Comparison of ENCODE assay signal across 30 mouse cellular contexts in the genomic region with DNA sequence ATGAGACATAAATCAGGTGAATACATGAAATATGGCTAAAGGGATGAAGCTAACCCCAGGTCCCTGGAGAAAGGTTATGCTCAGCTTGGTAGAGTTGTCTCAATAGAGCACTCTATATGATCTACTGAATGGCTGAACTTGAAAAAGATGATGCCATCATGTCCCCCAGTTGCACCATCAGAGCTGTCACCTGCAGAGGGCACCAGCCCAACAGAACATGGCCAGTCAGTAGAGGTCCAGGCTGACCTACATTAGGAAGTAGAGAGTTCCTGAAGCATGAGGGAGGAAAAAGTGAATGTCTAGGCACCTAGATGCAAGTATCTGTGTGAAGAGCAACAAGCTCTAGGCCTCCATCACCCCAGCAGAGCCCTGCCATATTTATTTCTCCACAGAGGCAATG.
A peak's percentile ranks its signal among the peaks of the same experiment; 100 is the strongest.
DNase-seq lines count a peak whose midpoint lies in the region; ATAC-seq and TF ChIP-seq lines count a peak whose summit lies in the region.
"Had no signal": no experiment of that assay in that cellular context is flagged by ENCODE, and none has a peak within 500 bp of the region (broad histone marks: within the 10 kb centered on the region; RNA-seq: fewer than 3 reads in every experiment).

No protein-coding gene starts in this region.

- no peaks in the 10 kb centered on the region for H3K79me2 ChIP-seq in CH12.LX (replicated peaks; ENCODE audit: control insufficient read depth, extremely low read depth, insufficient read depth, poor library complexity, severe bottlenecking)

- no peak overlapping the region for H3K4me2 ChIP-seq in forebrain, postnatal 0 days (ENCODE audit: low read depth)
- no peak overlapping the region for H3K4me2 ChIP-seq in forebrain, embryonic 16.5 days (ENCODE audit: low read length)
- H3K4me2 ChIP-seq in lung, embryonic 14.5 days: no peak overlapping the region
- H3K4me2 ChIP-seq in CH12.LX (ENCODE audit: insufficient read depth, low read depth, poor library complexity, severe bottlenecking): no peak overlapping the region
- H3K4me2 ChIP-seq: heart, embryonic 12.5 days; hindbrain, embryonic 14.5 days; limb, embryonic 13.5 days; liver, embryonic 12.5 days; midbrain, embryonic 15.5 days; neural tube, embryonic 12.5 days had no signal

- no peaks in the 10 kb centered on the region for H3K27me3 ChIP-seq in forebrain, postnatal 0 days (ENCODE audit: insufficient read depth, low read length)
- no peaks in the 10 kb centered on the region for H3K27me3 ChIP-seq in forebrain, embryonic 16.5 days (replicated peaks; ENCODE audit: control insufficient read depth, insufficient read depth, low read length)
- no peaks in the 10 kb centered on the region for H3K27me3 ChIP-seq in lung, embryonic 14.5 days (ENCODE audit: insufficient read depth, low read length)
- no peaks in the 10 kb centered on the region for H3K27me3 ChIP-seq in CH12.LX (replicated peaks)
- H3K27me3 ChIP-seq: heart, embryonic 12.5 days; limb, embryonic 13.5 days; liver, embryonic 12.5 days; midbrain, embryonic 15.5 days; neural tube, embryonic 12.5 days had no signal

- in situ Hi-C loops in CH12.LX (cut with MboI; ENCODE audit: low pct_ligation_motif_present, low pct_unique_long_range_greater_than_20kb, low sequenced_read_pairs): loop anchor here (25.0 kb wide), 1 partner anchor 237 kb away; no protein-coding TSS in a partner anchor

- no peak for TF ChIP-seq POLR2A in CH12.LX (IDR thresholded peaks at IDR 0.05; ENCODE audit: low read depth, low read length)
- no peak for TF ChIP-seq POLR2A in brain, embryonic 14.5 days (IDR thresholded peaks at IDR 0.05; ENCODE audit: borderline replicate concordance, extremely low read depth, insufficient read depth, insufficient read length, poor library complexity, severe bottlenecking)

- TF ChIP-seq CTCF in forebrain, postnatal 0 days (IDR thresholded peaks at IDR 0.05; ENCODE audit: low read depth): peak; percentile 17; the same call in 1 of the 2 replicates
- TF ChIP-seq CTCF in lung, embryonic 14.5 days (IDR thresholded peaks at IDR 0.05; ENCODE audit: low read depth): no peak
- TF ChIP-seq CTCF in CH12.LX (conservative IDR thresholded peaks at IDR 0.05 in 1 of 2, IDR thresholded peaks at IDR 0.05 in 1 of 2; ENCODE audit: low read depth in 2 of 2, low read length in 2 of 2): peak in 1 of 2 experiments; percentile 54; a peak in 2 of 4 replicates
- TF ChIP-seq CTCF in brain, embryonic 14.5 days (IDR thresholded peaks at IDR 0.05; ENCODE audit: borderline replicate concordance, extremely low read depth, insufficient read depth, insufficient read length): 0 out of 2 replicates have a peak, but pooled peaks have one; percentile 6

- no peak overlapping the region for H3K9ac ChIP-seq in forebrain, postnatal 0 days
- H3K9ac ChIP-seq in forebrain, embryonic 16.5 days (replicated peaks; ENCODE audit: low read depth, low read length): no peak overlapping the region
- H3K9ac ChIP-seq in lung, embryonic 14.5 days: no peak overlapping the region
- H3K9ac ChIP-seq in CH12.LX (ENCODE audit: insufficient read depth, low read depth): no peak overlapping the region
- H3K9ac ChIP-seq: heart, embryonic 12.5 days; hindbrain, embryonic 14.5 days; limb, embryonic 13.5 days; liver, embryonic 12.5 days; midbrain, embryonic 15.5 days; neural tube, embryonic 12.5 days had no signal

- dilution Hi-C loops in CH12.LX (cut with MboI; ENCODE audit: extremely low pct_ligation_motif_present, extremely low pct_unique_long_range_greater_than_20kb, low sequenced_read_pairs): no loop called here

- peaks cover 16% of the 10 kb centered on the region for H3K36me3 ChIP-seq in forebrain, postnatal 0 days (ENCODE audit: insufficient read depth)
- H3K36me3 ChIP-seq in forebrain, embryonic 16.5 days (ENCODE audit: control insufficient read depth, insufficient read depth): 0 out of 2 replicates have a peak, but pooled peaks cover 3% of the 10 kb centered on the region
- no peaks in the 10 kb centered on the region for H3K36me3 ChIP-seq in lung, embryonic 14.5 days (ENCODE audit: insufficient read depth)
- no peaks in the 10 kb centered on the region for H3K36me3 ChIP-seq in CH12.LX (replicated peaks in 1 of 2; ENCODE audit: control insufficient read depth in 1 of 2, insufficient read depth in 1 of 2, low read length in 1 of 2)
- H3K36me3 ChIP-seq: heart, embryonic 12.5 days; limb, embryonic 13.5 days; liver, embryonic 12.5 days had no signal

- no peaks in the 10 kb centered on the region for H3K9me3 ChIP-seq in forebrain, postnatal 0 days (ENCODE audit: low read length)
- H3K9me3 ChIP-seq in forebrain, embryonic 16.5 days (ENCODE audit: control insufficient read depth, low read length): no peaks in the 10 kb centered on the region
- H3K9me3 ChIP-seq in lung, embryonic 14.5 days (ENCODE audit: low read depth, low read length): no peaks in the 10 kb centered on the region
- H3K9me3 ChIP-seq in CH12.LX (replicated peaks; ENCODE audit: low read length): no peaks in the 10 kb centered on the region
- H3K9me3 ChIP-seq: heart, embryonic 12.5 days; limb, embryonic 13.5 days; liver, embryonic 12.5 days; midbrain, embryonic 15.5 days; neural tube, embryonic 12.5 days had no signal

- no peak for TF ChIP-seq EP300 in CH12.LX (IDR thresholded peaks at IDR 0.05; ENCODE audit: low read length)

- H3K4me3 ChIP-seq in forebrain, postnatal 0 days (ENCODE audit: low read depth, low read length): no peak overlapping the region
- H3K4me3 ChIP-seq in forebrain, embryonic 16.5 days (replicated peaks; ENCODE audit: low read length): no peak overlapping the region
- H3K4me3 ChIP-seq in lung, embryonic 14.5 days (ENCODE audit: low read depth, low read length): no peak overlapping the region
- peak overlapping the region in 1 of 3 experiments; percentile 21 for H3K4me3 ChIP-seq in CH12.LX (replicated peaks in 1 of 3; ENCODE audit: low read depth in 2 of 3, low read length in 2 of 3, poor library complexity in 1 of 3)
- H3K4me3 ChIP-seq: heart, adult 2 months; heart, embryonic 12.5 days; limb, embryonic 13.5 days; liver, embryonic 12.5 days; midbrain, embryonic 15.5 days; neural tube, embryonic 12.5 days had no signal

- H3K4me1 ChIP-seq in forebrain, postnatal 0 days (ENCODE audit: insufficient read depth): no peaks in the 10 kb centered on the region
- H3K4me1 ChIP-seq in forebrain, embryonic 16.5 days (replicated peaks; ENCODE audit: control insufficient read depth, insufficient read depth, low read length): 0 out of 2 replicates have a peak, but pooled peaks cover 5% of the 10 kb centered on the region
- no peaks in the 10 kb centered on the region for H3K4me1 ChIP-seq in lung, embryonic 14.5 days (ENCODE audit: insufficient read depth)
- peaks cover 5 to 26% of the 10 kb centered on the region in 2 experiments for H3K4me1 ChIP-seq in CH12.LX (ENCODE audit: control insufficient read depth in 1 of 2, insufficient read depth in 2 of 2)
- H3K4me1 ChIP-seq: heart, embryonic 12.5 days; limb, embryonic 13.5 days; liver, embryonic 12.5 days; midbrain, embryonic 15.5 days; neural tube, embryonic 12.5 days had no signal

- DNase-seq in forebrain, postnatal 0 days: no peak
- DNase-seq in lung, embryonic 14.5 days: peak; percentile 2
- no peak for DNase-seq in lung, postnatal 25 days (ENCODE audit: low spot score)
- peak; percentile 48 for DNase-seq in CH12.LX (ENCODE audit: extremely low read depth)
- no peak for DNase-seq in brain, embryonic 14.5 days (ENCODE audit: low read depth)
- DNase-seq in right cerebral cortex, postnatal 36 days (ENCODE audit: low spot score in 2 of 2): no peak
- DNase-seq: adrenal gland, adult 8-10 months; cerebellum, adult 11-12 months; gastrocnemius, postnatal 36 days; heart, adult 2 months; heart, postnatal 4 days; kidney, adult 11 months; kidney, postnatal 25 days; lung, adult 18-20 months; lung, postnatal 10 days; right cerebral cortex, postnatal 25 days; spleen, adult 18-20 months; thymus, adult 18-20 months; thymus, postnatal 25 days had no signal

- no peak for ATAC-seq in forebrain, postnatal 0 days
- ATAC-seq in forebrain, embryonic 16.5 days: no peak
- no peak for ATAC-seq in lung, embryonic 14.5 days (ENCODE audit: insufficient read depth)
- ATAC-seq in erythroblast, adult 5-6 weeks (replicated peaks; ENCODE audit: low FRiP score, poor library complexity, severe bottlenecking): no peak
- ATAC-seq: CD4-positive, CD25-positive, alpha-beta regulatory T cell, adult 4 months; forebrain, embryonic 14.5 days; inflammation-experienced regulatory T-cells, adult 6 months; liver, embryonic 12.5 days; midbrain, embryonic 15.5 days had no signal

- peak; percentile 30 for TF ChIP-seq RAD21 in CH12.LX (IDR thresholded peaks at IDR 0.05; ENCODE audit: low read depth, low read length)

- H3K27ac ChIP-seq in forebrain, postnatal 0 days (ENCODE audit: low read depth, low read length): no peak overlapping the region
- H3K27ac ChIP-seq in forebrain, embryonic 16.5 days (ENCODE audit: low read length): no peak overlapping the region
- no peak overlapping the region for H3K27ac ChIP-seq in lung, embryonic 14.5 days (ENCODE audit: low read depth)
- no peak overlapping the region for H3K27ac ChIP-seq in CH12.LX (ENCODE audit: insufficient read depth, low read depth)
- H3K27ac ChIP-seq: heart, adult 2 months; hindbrain, embryonic 14.5 days; limb, embryonic 13.5 days; liver, embryonic 12.5 days; midbrain, embryonic 15.5 days; neural tube, embryonic 12.5 days had no signal

TF ChIP-seq in CH12.LX, 34 proteins besides CTCF, POLR2A, EP300 and RAD21:
- no peak for TF ChIP-seq MEF2A (IDR thresholded peaks at IDR 0.05; ENCODE audit: borderline replicate concordance, low read depth, low read length)

Comparison
In these comparisons a context has a peak if more than half of its experiments do, and no peak if none do; other contexts are left out.
1. DNase-seq: peak in lung, embryonic 14.5 days (single experiment) and CH12.LX (single experiment); none in forebrain, postnatal 0 days (single experiment), lung, postnatal 25 days (single experiment), brain, embryonic 14.5 days (single experiment) and right cerebral cortex, postnatal 36 days (0 of 2).